Mouse (Mus musculus) ES-E14 (cell line): ENCODE measurements around the gene Tmem106c. TPM values are rescaled to one million over a fixed set of nuclear protein-coding genes. Genes with fewer than 3 reads are reported as not detected.

Source experiments
- DNase-seq: peaks from one replicate; pipeline ENCODE4 v3.0.0-alpha.2; 2013; ENCODE audit warnings: low read depth, low spot score
- H3K27ac ChIP-seq: 2 replicates; pipeline ENCODE4 v1.5.1; 2012; ENCODE audit warnings: low read depth, mild to moderate bottlenecking, low read length, moderate library complexity, mixed read lengths; ENCODE audit not compliant: poor library complexity, insufficient read depth, severe bottlenecking
- H3K36me3 ChIP-seq: 2 replicates; pipeline ENCODE4 v1.6.1; 2012; ENCODE audit warnings: mild to moderate bottlenecking, low read length, moderate library complexity, mixed read lengths; ENCODE audit not compliant: control insufficient read depth, poor library complexity, insufficient read depth, severe bottlenecking
- H3K4me1 ChIP-seq, 2 experiments: fragments of 150-350 bp in 1 of 2; sonication (generic) in 1 of 2; 2 replicates each; pipeline ENCODE4 v1.6.1; 2012; ENCODE audit warnings: low read length in 2 of 2, mild to moderate bottlenecking in 1 of 2, mixed read lengths in 1 of 2; ENCODE audit not compliant: control insufficient read depth in 2 of 2, insufficient read depth in 2 of 2, poor library complexity in 1 of 2
- H3K4me3 ChIP-seq, 2 experiments: fragments of 150-350 bp in 1 of 2; sonication (generic) in 1 of 2; 2 replicates each; pipeline ENCODE4 v1.5.1; 2012; ENCODE audit warnings: low read length in 2 of 2, low read depth in 1 of 2, mild to moderate bottlenecking in 1 of 2, mixed read lengths in 1 of 2; ENCODE audit not compliant: insufficient read depth in 1 of 2, poor library complexity in 1 of 2, severe bottlenecking in 1 of 2
- H3K9ac ChIP-seq: 2 replicates; pipeline ENCODE4 v1.6.1; 2012; ENCODE audit warnings: low read depth, mild to moderate bottlenecking, low read length, mixed read lengths; ENCODE audit not compliant: poor library complexity, insufficient read depth, severe bottlenecking
- H3K9me3 ChIP-seq: fragments of 150-350 bp; sonication (generic); 2 replicates; pipeline ENCODE4 v1.6.1; 2012; ENCODE audit warnings: low read depth, mild to moderate bottlenecking, low read length; ENCODE audit not compliant: control insufficient read depth, insufficient read depth
- CHD2 ChIP-seq: IDR thresholded peaks from 2 replicates; pipeline ENCODE4 v1.6.1; 2014; ENCODE audit warnings: mild to moderate bottlenecking, low read depth, low read length, inconsistent platforms
- HCFC1 ChIP-seq: IDR thresholded peaks from 2 replicates; pipeline ENCODE4 v1.6.1; 2012; ENCODE audit warnings: low read length, inconsistent platforms, borderline replicate concordance; ENCODE audit not compliant: insufficient read depth
- MAFK ChIP-seq: IDR thresholded peaks from 2 replicates; pipeline ENCODE4 v1.6.1; 2014; ENCODE audit warnings: mild to moderate bottlenecking, low read depth, low read length, inconsistent platforms; ENCODE audit not compliant: insufficient read depth
- ZC3H11A ChIP-seq: IDR thresholded peaks from 2 replicates; pipeline ENCODE4 v1.6.1; 2012; ENCODE audit warnings: low read depth, mild to moderate bottlenecking, inconsistent platforms, low read length, borderline replicate concordance
- ZNF384 ChIP-seq: IDR thresholded peaks from 2 replicates; pipeline ENCODE4 v1.6.1; 2012; ENCODE audit warnings: low read depth, low read length, inconsistent platforms
- in situ Hi-C, 2 experiments: fragments of 600-800 bp; cut with MboI; formaldehyde crosslinking; loops; one replicate each; pipeline ENCODE4 v1.15.1; 2025; ENCODE audit warnings: low sequenced_read_pairs in 2 of 2, inconsistent platforms in 1 of 2; ENCODE audit not compliant: unreplicated experiment in 2 of 2
- total RNA-seq: library from RNA; depleted of rRNA; stranded (reverse); fragments of 300-350 nt; gene quantifications from 2 replicates; pipeline ENCODE4 v1.2.3, GENCODE M21; 2012

Gene Tmem106c
- total RNA-seq, 1 experiment, result 20.2 TPM

DNA sequence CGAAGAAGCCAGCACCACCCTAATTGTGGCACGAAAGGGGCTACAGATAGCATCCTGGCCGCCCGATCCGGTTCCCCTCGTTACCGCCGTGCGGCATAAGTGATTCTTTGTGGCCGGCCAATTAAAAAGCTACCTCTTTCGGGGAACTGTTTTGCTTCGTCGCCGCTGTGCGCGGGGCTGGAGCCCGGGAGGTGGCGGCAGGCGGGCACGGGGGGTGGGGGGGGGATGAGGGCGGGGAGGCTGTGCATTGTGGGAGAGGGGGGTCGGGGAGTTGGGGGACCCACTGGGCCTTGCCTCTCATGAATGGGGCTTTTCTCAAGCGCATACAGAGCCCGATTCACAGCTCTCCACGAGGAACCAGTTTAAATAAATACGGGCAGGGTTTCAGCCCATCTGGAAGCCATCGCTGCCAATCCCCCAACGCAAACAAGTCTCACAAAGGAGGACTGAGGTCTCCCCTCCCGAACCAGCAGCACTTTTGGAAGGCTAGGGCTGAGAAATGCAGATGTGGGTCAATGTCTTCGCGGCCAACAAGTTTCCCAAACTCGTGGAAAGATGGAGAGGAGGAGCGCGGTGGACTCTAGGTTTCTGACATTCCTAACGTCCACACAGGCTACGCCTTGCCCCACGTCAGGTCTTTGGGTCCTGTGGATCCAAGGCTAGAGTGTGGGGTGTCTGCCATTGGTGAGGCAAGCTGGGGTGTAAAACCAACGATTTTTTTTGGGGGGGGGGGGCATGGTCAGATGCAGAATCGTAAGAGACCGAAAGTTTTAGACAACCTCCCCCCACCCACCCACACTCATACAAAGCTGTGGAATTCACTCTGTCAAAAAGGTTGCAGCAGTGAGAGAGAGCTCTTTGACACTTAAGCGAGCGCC lies 38.4 kb downstream of the Tmem106c start:
- H3K9ac ChIP-seq, result no peak overlapping the region
- no peak for TF ChIP-seq CHD2
- no peak for TF ChIP-seq ZC3H11A
- TF ChIP-seq MAFK, result no peak
- no peak for TF ChIP-seq HCFC1
- no peak for TF ChIP-seq ZNF384
- in situ Hi-C loops, result no loop called here
- H3K4me1 ChIP-seq, result peaks cover 0 to 12% of the 10 kb centered on the region in 2 experiments; a peak in 3 of 4 replicates
- DNase-seq, result no peak
- H3K36me3 ChIP-seq, result no peaks in the 10 kb centered on the region
- no peaks in the 10 kb centered on the region for H3K9me3 ChIP-seq
- no peak overlapping the region for H3K27ac ChIP-seq
- H3K4me3 ChIP-seq, result peak overlapping the region; percentile 35 to 41

DNA sequence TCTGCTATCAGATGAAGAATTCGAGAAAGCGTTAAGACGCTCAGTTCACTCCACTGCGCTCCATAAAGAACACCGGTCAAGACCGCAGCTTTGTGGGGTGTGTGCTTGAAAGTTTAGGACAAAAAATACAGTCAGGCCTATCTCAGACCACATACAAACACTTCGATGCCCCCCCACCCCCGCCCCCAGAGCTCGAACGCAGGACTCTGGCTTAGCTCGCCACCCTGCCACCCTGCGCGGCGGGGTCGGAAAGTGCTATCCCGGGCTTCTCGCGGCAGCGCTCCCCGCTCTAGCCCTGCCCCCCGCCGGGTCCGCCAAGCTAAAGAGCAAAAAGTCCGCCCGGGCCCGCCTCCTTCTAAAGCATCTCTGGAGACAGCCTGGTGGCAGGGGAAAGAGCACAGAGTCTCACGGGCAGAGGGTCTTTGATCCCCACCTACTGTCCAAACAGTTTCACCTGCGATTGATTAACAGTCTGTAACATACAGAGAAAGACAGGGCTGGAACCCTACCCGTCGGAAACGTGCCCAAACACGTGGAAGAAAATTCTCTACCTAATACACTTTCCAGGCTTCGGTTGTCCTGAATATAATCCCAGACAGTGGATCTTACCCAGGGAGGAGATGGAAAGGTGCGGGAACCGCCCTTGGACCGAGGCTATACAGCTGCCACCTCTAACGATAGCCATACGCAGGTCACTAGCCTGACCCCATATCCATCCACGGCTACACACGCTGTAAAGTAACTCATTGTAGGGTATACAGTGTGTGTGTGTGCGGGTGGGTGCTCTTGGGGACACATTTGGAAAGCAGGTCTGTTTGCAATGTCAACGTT lies 39.2 kb downstream of the Tmem106c start:
- Histone ChIP-seq H3K36me3 (no peaks in the 10 kb centered on the region), H3K9me3 (no peaks in the 10 kb centered on the region), H3K27ac (no peak overlapping the region), H3K9ac (no peak overlapping the region), H3K4me3 (peak overlapping the region; percentile 8 to 20; a peak in 2 of 4 replicates), H3K4me1 (peaks cover 0 to 12% of the 10 kb centered on the region in 2 experiments; a peak in 3 of 4 replicates)
- DNase-seq, result no peak
- TF ChIP-seq MAFK (no peak), CHD2 (no peak), HCFC1 (no peak), ZC3H11A (no peak), ZNF384 (no peak)
- in situ Hi-C loops, result no loop called here

- TF ChIP-seq MAFK (no peak), ZC3H11A (no peak), CHD2 (no peak), ZNF384 (no peak), HCFC1 (no peak)
- in situ Hi-C loops, result no loop called here
- Histone ChIP-seq H3K36me3 (no peaks in the 10 kb centered on the region), H3K4me3 (peak within 1 kb of the TSS; percentile 55), H3K27ac (no peak within 1 kb of the TSS), H3K9ac (peak within 1 kb of the TSS; percentile 17; the same call in 1 of the 2 replicates), H3K4me1 (peaks cover 0 to 12% of the 10 kb centered on the region in 2 experiments; a peak in 3 of 4 replicates), H3K9me3 (no peaks in the 10 kb centered on the region)
- no peak for DNase-seq
These were observed 40.1 kb downstream of the Tmem106c start, which contains the start of gene Col2a1 for GRCm38 (mm10) chr15:98003822-98004739. Gene Col2a1, minus strand, starts transcription at chr15:98004695.
